19 mouse cellular contexts compared by ENCODE assay signal in the genomic region with DNA sequence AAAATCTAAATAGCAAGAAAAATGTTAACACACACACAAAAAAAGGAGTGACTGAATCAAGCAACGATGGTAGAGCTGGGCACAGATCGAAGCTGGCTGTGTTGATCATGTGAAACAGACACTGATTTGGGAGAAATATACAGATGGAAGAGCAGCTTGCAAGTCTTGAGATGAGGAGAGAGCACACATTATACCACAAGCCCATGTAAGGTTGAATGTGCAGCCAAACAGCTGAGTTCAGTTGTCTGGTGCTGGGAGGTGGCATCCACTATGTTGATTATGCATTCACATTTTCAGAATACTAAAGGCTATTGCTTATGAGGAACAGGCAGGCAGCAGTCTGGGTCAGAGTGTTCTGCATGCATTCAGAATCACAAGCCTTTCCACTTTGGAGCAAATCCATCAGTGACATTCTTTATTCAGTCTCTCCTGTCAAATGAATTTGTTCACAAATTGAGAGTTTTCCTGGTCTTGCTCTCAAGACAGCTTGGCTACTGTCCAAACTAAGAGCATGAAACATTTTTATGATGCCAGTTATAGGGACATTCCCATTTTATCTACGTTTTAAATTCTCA.
DNase-seq lines count a peak whose midpoint lies in the region; ATAC-seq and TF ChIP-seq lines count a peak whose summit lies in the region.
"Had no signal": no experiment of that assay in that cellular context is flagged by ENCODE, and none has a peak within 500 bp of the region (broad histone marks: within the 10 kb centered on the region; RNA-seq: fewer than 3 reads in every experiment).

No protein-coding gene starts in this region.

- H3K4me2 ChIP-seq in hindbrain, embryonic 14.5 days (replicated peaks), result no peak overlapping the region
- no peak overlapping the region for H3K4me2 ChIP-seq in hindbrain, embryonic 12.5 days (replicated peaks)
- H3K4me2 ChIP-seq in lung, postnatal 0 days (replicated peaks; ENCODE audit: low read depth, low read length), result no peak overlapping the region
- H3K4me2 ChIP-seq: embryonic facial prominence, embryonic 12.5 days; intestine, embryonic 15.5 days; kidney, embryonic 15.5 days; limb, embryonic 13.5 days; midbrain, embryonic 11.5 days had no signal

- no peak for TF ChIP-seq CTCF in lung, postnatal 0 days (IDR thresholded peaks at IDR 0.05)

- H3K27ac ChIP-seq in hindbrain, embryonic 14.5 days, result no peak overlapping the region
- H3K27ac ChIP-seq in hindbrain, embryonic 12.5 days, result no peak overlapping the region
- no peak overlapping the region for H3K27ac ChIP-seq in lung, postnatal 0 days (ENCODE audit: low read length)
- H3K27ac ChIP-seq: embryonic facial prominence, embryonic 12.5 days; heart, adult 2 months; intestine, embryonic 15.5 days; kidney, embryonic 15.5 days; limb, embryonic 13.5 days had no signal

- H3K9me3 ChIP-seq in hindbrain, embryonic 14.5 days (ENCODE audit: control insufficient read depth, low read length), result no peaks in the 10 kb centered on the region
- 0 out of 2 replicates have a peak, but pooled peaks cover 4% of the 10 kb centered on the region for H3K9me3 ChIP-seq in hindbrain, embryonic 12.5 days (replicated peaks)
- no peaks in the 10 kb centered on the region for H3K9me3 ChIP-seq in lung, postnatal 0 days (ENCODE audit: low read length)
- H3K9me3 ChIP-seq: embryonic facial prominence, embryonic 12.5 days; G1E; intestine, embryonic 15.5 days; kidney, embryonic 15.5 days; limb, embryonic 13.5 days had no signal

- no peaks in the 10 kb centered on the region for H3K4me1 ChIP-seq in hindbrain, embryonic 14.5 days (replicated peaks; ENCODE audit: control insufficient read depth, insufficient read depth, low read length)
- H3K4me1 ChIP-seq in hindbrain, embryonic 12.5 days, result no peaks in the 10 kb centered on the region
- H3K4me1 ChIP-seq in lung, postnatal 0 days (ENCODE audit: insufficient read depth, low read depth, low read length), result no peaks in the 10 kb centered on the region
- H3K4me1 ChIP-seq: embryonic facial prominence, embryonic 12.5 days; intestine, embryonic 15.5 days; kidney, embryonic 15.5 days; limb, embryonic 13.5 days had no signal

- no peak overlapping the region for H3K4me3 ChIP-seq in hindbrain, embryonic 14.5 days (replicated peaks; ENCODE audit: low read length)
- H3K4me3 ChIP-seq in hindbrain, embryonic 12.5 days, result no peak overlapping the region
- H3K4me3 ChIP-seq in lung, postnatal 0 days (ENCODE audit: low read depth, low read length), result no peak overlapping the region
- H3K4me3 ChIP-seq: embryonic facial prominence, embryonic 12.5 days; heart, adult 2 months; intestine, embryonic 15.5 days; kidney, embryonic 15.5 days; limb, embryonic 13.5 days had no signal

- peak; percentile 23 for DNase-seq in hindbrain, embryonic 14.5 days (ENCODE audit: low spot score)
- DNase-seq in right cerebral cortex, postnatal 10 days (ENCODE audit: low spot score in 2 of 2), result peak; percentile 43 to 54
- DNase-seq in right cerebral cortex, postnatal 4 days, result no peak
- peak; percentile 43 to 76 for DNase-seq in layer of hippocampus, adult 18-20 months (ENCODE audit: low spot score in 2 of 2)
- peak; percentile 45 for DNase-seq in telencephalon, adult 2 months (ENCODE audit: low read depth, low spot score)
- DNase-seq in lung, postnatal 0 days (ENCODE audit: low spot score), result no peak
- DNase-seq in natural killer cell, adult 2 months (ENCODE audit: low spot score in 2 of 2), result no peak
- DNase-seq: adrenal gland, adult 8-10 months; cerebellum, postnatal 25 days; gastrocnemius, postnatal 10 days; heart, adult 2 months; thymus, postnatal 36 days had no signal

- H3K36me3 ChIP-seq in hindbrain, embryonic 14.5 days (replicated peaks; ENCODE audit: control insufficient read depth, insufficient read depth), result no peaks in the 10 kb centered on the region
- no peaks in the 10 kb centered on the region for H3K36me3 ChIP-seq in hindbrain, embryonic 12.5 days
- H3K36me3 ChIP-seq in lung, postnatal 0 days (ENCODE audit: insufficient read depth, low read length), result no peaks in the 10 kb centered on the region
- H3K36me3 ChIP-seq: embryonic facial prominence, embryonic 12.5 days; G1E; intestine, embryonic 15.5 days; kidney, embryonic 15.5 days; limb, embryonic 13.5 days had no signal

- no peak for ATAC-seq in hindbrain, embryonic 14.5 days (ENCODE audit: low FRiP score)
- ATAC-seq in hindbrain, embryonic 12.5 days (ENCODE audit: low FRiP score), result no peak
- no peak for ATAC-seq in lung, postnatal 0 days
- ATAC-seq: intestine, embryonic 15.5 days had no signal

- H3K9ac ChIP-seq in hindbrain, embryonic 14.5 days, result no peak overlapping the region
- no peak overlapping the region for H3K9ac ChIP-seq in hindbrain, embryonic 12.5 days
- H3K9ac ChIP-seq in lung, postnatal 0 days (replicated peaks; ENCODE audit: low read depth), result no peak overlapping the region
- H3K9ac ChIP-seq: embryonic facial prominence, embryonic 12.5 days; intestine, embryonic 15.5 days; kidney, embryonic 15.5 days; limb, embryonic 13.5 days had no signal

- no peak for TF ChIP-seq EP300 in lung, postnatal 0 days (IDR thresholded peaks at IDR 0.05)

- no peaks in the 10 kb centered on the region for H3K27me3 ChIP-seq in hindbrain, embryonic 14.5 days (ENCODE audit: control insufficient read depth, insufficient read depth, low read length)
- H3K27me3 ChIP-seq in hindbrain, embryonic 12.5 days, result no peaks in the 10 kb centered on the region
- H3K27me3 ChIP-seq in lung, postnatal 0 days (replicated peaks; ENCODE audit: insufficient read depth, low read length), result no peaks in the 10 kb centered on the region
- H3K27me3 ChIP-seq: embryonic facial prominence, embryonic 12.5 days; intestine, embryonic 15.5 days; kidney, embryonic 15.5 days; limb, embryonic 13.5 days had no signal

- WGBS in hindbrain, embryonic 14.5 days, result 75% methylated on average over 3 of the region's 3 CpGs
- 85% methylated on average over 3 of the region's 3 CpGs for WGBS in hindbrain, embryonic 12.5 days
- 62% methylated on average over 3 of the region's 3 CpGs for WGBS in lung, postnatal 0 days

Comparison
In these comparisons a context has a peak if more than half of its experiments do, and no peak if none do; other contexts are left out.
1. DNase-seq: peak in hindbrain, embryonic 14.5 days (single experiment), right cerebral cortex, postnatal 10 days (2 of 2), layer of hippocampus, adult 18-20 months (2 of 2) and telencephalon, adult 2 months (single experiment); none in right cerebral cortex, postnatal 4 days (single experiment), lung, postnatal 0 days (single experiment) and natural killer cell, adult 2 months (0 of 2).